Mouse (Mus musculus) forebrain, postnatal 0 days (tissue): ENCODE measurements around the gene Rims1. TPM values are rescaled to one million over a fixed set of nuclear protein-coding genes. Genes with fewer than 3 reads are reported as not detected.
A peak's percentile ranks its signal among the peaks of the same experiment; 100 is the strongest.

Experiments
- ATAC-seq: fragments of 200-750 bp; cut with Nextera tagmentation; 2 replicates; pipeline ENCODE4 v1.8.0; 2017; ENCODE audit warnings: mild to moderate bottlenecking, moderate library complexity
- DNase-seq: peaks from one replicate; pipeline ENCODE4 v3.0.0-alpha.2; 2015
- H3K27ac ChIP-seq: fragments of 300-500 bp; sonication (generic); 2 replicates; pipeline ENCODE4 v1.5.1; 2014; ENCODE audit warnings: low read depth, mild to moderate bottlenecking, antibody characterized with exemption, low read length, moderate library complexity, mixed read lengths
- H3K27me3 ChIP-seq: fragments of 300-500 bp; sonication (generic); 2 replicates; pipeline ENCODE4 v1.6.1; 2014; ENCODE audit warnings: mild to moderate bottlenecking, low read length, mixed read lengths; ENCODE audit not compliant: insufficient read depth
- H3K36me3 ChIP-seq: fragments of 300-500 bp; sonication (generic); 2 replicates; pipeline ENCODE4 v1.6.1; 2014; ENCODE audit warnings: mild to moderate bottlenecking, moderate library complexity; ENCODE audit not compliant: insufficient read depth
- H3K4me1 ChIP-seq: fragments of 300-500 bp; sonication (generic); 2 replicates; pipeline ENCODE4 v1.6.1; 2014; ENCODE audit warnings: antibody characterized with exemption; ENCODE audit not compliant: insufficient read depth
- H3K4me2 ChIP-seq: fragments of 300-500 bp; sonication (generic); 2 replicates; pipeline ENCODE4 v1.6.1; 2014; ENCODE audit warnings: low read depth, mild to moderate bottlenecking, moderate library complexity
- H3K4me3 ChIP-seq: fragments of 300-500 bp; sonication (generic); 2 replicates; pipeline ENCODE4 v1.5.1; 2014; ENCODE audit warnings: low read depth, low read length, mixed read lengths
- H3K9ac ChIP-seq: fragments of 300-500 bp; sonication (generic); 2 replicates; pipeline ENCODE4 v1.6.1; 2014; ENCODE audit warnings: mild to moderate bottlenecking
- H3K9me3 ChIP-seq: fragments of 300-500 bp; sonication (generic); 2 replicates; pipeline ENCODE4 v1.6.1; 2016; ENCODE audit warnings: low read length
- CTCF ChIP-seq: sonication (generic); IDR thresholded peaks from 2 replicates; pipeline ENCODE4 v1.5.1; 2016; ENCODE audit warnings: antibody characterized with exemption, control low read depth, low read depth
- WGBS: fragments of 180-500 bp; shearing (Covaris S2); extraction: QIAGEN DNeasy Blood & Tissue Kit; methylation state at CpG from one replicate; pipeline ENCODE4 v1.1.7; 2014; 5-methylcytosine and 5-hydroxymethylcytosine counted together
- polyA plus RNA-seq: library from polyadenylated mRNA; unstranded; fragments of >200 nt; fragmentation: Nextera tagmentation; extraction: Ambion mirVana; gene quantifications from 2 replicates; pipeline ENCODE4 v1.2.1, GENCODE M21; 2015
- total RNA-seq: library from RNA; depleted of rRNA; stranded (reverse); fragments of >200 nt; gene quantifications from 2 replicates; pipeline ENCODE4 v1.2.3, GENCODE M21; 2014

The Rims1 gene
- total and polyA plus RNA-seq, 2 experiments from 2014 or later, result 18.6 to 57.1 TPM

DNA sequence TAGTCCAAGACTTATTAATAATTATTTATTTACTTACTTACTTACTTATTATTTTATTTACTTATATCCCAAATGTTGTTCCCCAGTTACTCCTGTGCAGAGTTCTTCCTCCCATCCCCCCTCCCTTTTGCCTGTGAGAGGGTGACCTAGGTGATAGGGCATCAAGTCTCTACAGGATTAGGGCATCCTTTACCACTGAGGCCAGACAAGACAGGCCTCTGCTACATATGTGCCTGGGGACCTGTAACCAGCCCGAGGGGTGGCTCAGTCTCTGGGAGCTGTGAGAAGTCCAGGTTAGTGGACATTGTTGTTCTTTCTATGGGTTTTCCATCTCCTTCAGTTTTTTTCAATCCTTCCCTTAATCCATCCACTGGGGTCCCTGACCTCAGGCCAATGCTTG lies 156.4 kb downstream of the Rims1 start:
- no peak overlapping the region for H3K27ac ChIP-seq
- H3K27me3 ChIP-seq, result no peaks in the 10 kb centered on the region
- no peaks in the 10 kb centered on the region for H3K4me1 ChIP-seq
- DNase-seq, result no peak
- 80% methylated on average over 1 of the region's 1 CpGs for WGBS
- H3K9ac ChIP-seq, result no peak overlapping the region
- H3K9me3 ChIP-seq, result no peaks in the 10 kb centered on the region
- TF ChIP-seq CTCF, result no peak
- H3K4me3 ChIP-seq, result no peak overlapping the region
- no peaks in the 10 kb centered on the region for H3K36me3 ChIP-seq
- no peak overlapping the region for H3K4me2 ChIP-seq
- ATAC-seq, result no peak

DNA sequence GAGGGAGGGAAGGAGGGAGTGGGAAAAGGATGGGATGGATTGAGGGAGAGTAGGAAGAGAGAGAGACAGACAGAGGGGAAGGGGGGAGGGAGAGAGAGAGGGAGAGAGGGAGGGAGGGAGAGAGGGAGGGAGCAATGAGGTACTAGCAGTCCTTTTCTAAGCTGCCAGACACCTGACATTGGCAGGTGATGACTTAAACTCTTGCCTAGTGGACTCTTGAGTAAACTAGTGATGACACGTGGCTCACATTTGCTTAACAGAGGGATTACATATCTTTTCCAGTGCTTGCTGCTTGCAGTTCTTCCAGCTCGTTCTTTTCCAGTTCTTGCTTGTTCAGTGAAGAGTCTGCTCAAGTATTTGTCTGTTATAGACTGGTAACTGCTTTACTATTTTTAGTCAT lies 160.5 kb downstream of the Rims1 start:
- Histone ChIP-seq H3K27me3 (no peaks in the 10 kb centered on the region), H3K4me3 (no peak overlapping the region), H3K9me3 (no peaks in the 10 kb centered on the region), H3K4me2 (no peak overlapping the region), H3K4me1 (no peaks in the 10 kb centered on the region), H3K27ac (no peak overlapping the region), H3K9ac (no peak overlapping the region), H3K36me3 (no peaks in the 10 kb centered on the region)
- DNase-seq (no peak), ATAC-seq (no peak)
- WGBS, result 53% methylated on average over 2 of the region's 2 CpGs
- TF ChIP-seq CTCF, result no peak

DNA sequence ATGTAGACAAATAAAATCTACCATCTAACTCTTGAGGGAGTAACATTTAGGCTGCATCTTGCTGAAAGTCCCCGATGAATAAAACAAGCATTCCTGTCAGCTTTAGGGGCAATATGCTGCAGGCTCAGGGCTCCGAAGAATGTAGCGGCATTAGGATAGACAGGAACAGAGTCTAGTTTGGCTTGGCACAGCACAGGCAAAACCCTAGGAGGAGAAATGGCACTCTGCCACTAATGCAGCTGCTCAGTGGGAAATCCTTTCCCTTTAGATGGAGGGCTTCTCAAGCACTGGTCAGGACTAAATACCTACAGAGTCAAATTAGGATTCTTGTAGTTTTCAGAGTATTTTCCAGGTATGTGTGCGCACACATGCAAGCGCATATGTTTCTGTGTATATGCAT lies 165.2 kb downstream of the Rims1 start:
- no peaks in the 10 kb centered on the region for H3K27me3 ChIP-seq
- no peak overlapping the region for H3K27ac ChIP-seq
- H3K9ac ChIP-seq, result no peak overlapping the region
- no peaks in the 10 kb centered on the region for H3K4me1 ChIP-seq
- ATAC-seq, result no peak
- 59% methylated on average over 5 of the region's 5 CpGs for WGBS
- H3K9me3 ChIP-seq, result no peaks in the 10 kb centered on the region
- no peaks in the 10 kb centered on the region for H3K36me3 ChIP-seq
- DNase-seq, result peak; percentile 45
- no peak for TF ChIP-seq CTCF
- H3K4me3 ChIP-seq, result no peak overlapping the region
- H3K4me2 ChIP-seq, result no peak overlapping the region

- H3K27me3 ChIP-seq, result no peaks in the 10 kb centered on the region
- no peak for ATAC-seq
- H3K9ac ChIP-seq, result no peak overlapping the region
- 85% methylated on average over 3 of the region's 3 CpGs for WGBS
- H3K4me1 ChIP-seq, result no peaks in the 10 kb centered on the region
- no peaks in the 10 kb centered on the region for H3K9me3 ChIP-seq
- no peak overlapping the region for H3K4me3 ChIP-seq
- TF ChIP-seq CTCF, result no peak
- no peak overlapping the region for H3K27ac ChIP-seq
- no peak for DNase-seq
- no peaks in the 10 kb centered on the region for H3K36me3 ChIP-seq
- H3K4me2 ChIP-seq, result no peak overlapping the region
These were observed 166.1 kb downstream of the Rims1 start for GRCm38 (mm10) chr1:22639702-22640101.

DNA sequence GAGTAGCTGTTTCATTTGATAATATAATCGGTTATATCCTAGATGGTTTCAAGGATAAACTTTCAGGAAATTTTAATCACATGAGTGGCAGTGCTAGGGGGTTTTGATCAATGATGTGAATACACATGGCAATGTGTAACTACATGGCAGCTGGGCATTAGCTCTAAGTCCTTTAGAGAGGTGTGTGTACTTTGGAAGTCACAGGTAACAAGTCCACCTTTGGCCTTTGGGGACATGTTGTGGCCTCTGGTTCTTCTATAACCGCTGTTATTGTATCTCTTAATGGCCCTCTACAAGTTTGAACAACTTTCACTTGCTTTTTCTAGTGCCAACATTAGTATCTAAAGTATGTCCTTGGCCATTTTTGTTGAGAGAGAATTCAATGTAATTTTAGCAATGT lies 171.9 kb downstream of the Rims1 start:
- no peak overlapping the region for H3K9ac ChIP-seq
- no peaks in the 10 kb centered on the region for H3K4me1 ChIP-seq
- H3K4me2 ChIP-seq, result no peak overlapping the region
- DNase-seq (no peak), ATAC-seq (no peak)
- no peaks in the 10 kb centered on the region for H3K36me3 ChIP-seq
- no peaks in the 10 kb centered on the region for H3K9me3 ChIP-seq
- H3K27ac ChIP-seq, result no peak overlapping the region
- no peak for TF ChIP-seq CTCF
- WGBS, result 93% methylated on average over 2 of the region's 2 CpGs
- H3K27me3 ChIP-seq, result no peaks in the 10 kb centered on the region
- no peak overlapping the region for H3K4me3 ChIP-seq

DNA sequence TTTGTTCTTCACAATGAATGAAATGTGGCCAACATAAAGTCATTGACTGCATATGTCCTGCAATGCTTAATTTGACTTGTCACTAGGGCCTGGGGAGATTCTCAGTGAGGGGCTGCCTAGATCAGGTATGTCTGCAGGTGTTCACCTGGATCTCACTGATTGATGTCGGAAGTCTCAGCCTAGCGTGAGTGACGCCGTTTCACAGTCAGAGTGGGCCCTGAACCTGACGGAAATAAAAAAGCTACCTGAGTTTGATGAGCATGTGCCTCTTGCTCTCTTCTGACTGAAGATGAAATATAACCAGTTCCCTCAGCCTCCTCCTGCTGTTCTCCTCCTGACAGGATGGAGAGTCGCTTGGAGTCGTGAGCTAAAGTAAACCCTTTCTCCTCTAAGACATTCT lies 173.2 kb downstream of the Rims1 start:
- WGBS, result 84% methylated on average over 7 of the region's 7 CpGs
- no peak for ATAC-seq
- no peak for DNase-seq
- H3K27ac ChIP-seq, result no peak overlapping the region
- H3K36me3 ChIP-seq, result no peaks in the 10 kb centered on the region
- no peaks in the 10 kb centered on the region for H3K27me3 ChIP-seq
- H3K9ac ChIP-seq, result no peak overlapping the region
- H3K4me2 ChIP-seq, result no peak overlapping the region
- H3K4me3 ChIP-seq, result no peak overlapping the region
- no peak for TF ChIP-seq CTCF
- no peaks in the 10 kb centered on the region for H3K4me1 ChIP-seq
- H3K9me3 ChIP-seq, result no peaks in the 10 kb centered on the region

DNA sequence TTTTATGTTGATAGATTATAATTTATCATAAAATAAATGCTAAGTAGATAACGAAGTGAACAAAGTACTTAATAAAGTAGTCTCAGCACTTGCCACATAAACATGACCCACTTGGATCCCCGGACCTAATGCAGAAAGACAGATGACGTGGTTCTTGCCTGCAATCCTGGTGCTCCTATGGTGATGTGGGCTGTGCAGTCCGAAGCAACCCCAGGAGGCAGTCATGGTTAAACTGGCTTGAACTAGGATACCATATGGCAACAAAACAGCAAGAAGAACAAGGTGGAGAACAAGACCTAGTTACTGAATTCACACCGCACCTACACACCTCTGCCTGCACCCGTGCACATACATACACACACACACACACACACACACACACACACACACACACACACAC lies 173.8 kb downstream of the Rims1 start:
- H3K9ac ChIP-seq, result no peak overlapping the region
- WGBS, result 86% methylated on average over 6 of the region's 6 CpGs

GRCm38 (mm10) chr1:22629011-22629410 lies 176.8 kb downstream of the Rims1 start:
- no peak overlapping the region for H3K27ac ChIP-seq
- H3K9ac ChIP-seq, result no peak overlapping the region
- DNase-seq, result no peak
- no peak for ATAC-seq
- H3K4me1 ChIP-seq, result no peaks in the 10 kb centered on the region
- 39% methylated on average over 8 of the region's 8 CpGs for WGBS
- no peak for TF ChIP-seq CTCF
- no peaks in the 10 kb centered on the region for H3K9me3 ChIP-seq
- no peaks in the 10 kb centered on the region for H3K27me3 ChIP-seq
- H3K36me3 ChIP-seq, result no peaks in the 10 kb centered on the region
- no peak overlapping the region for H3K4me2 ChIP-seq
- H3K4me3 ChIP-seq, result no peak overlapping the region

More for the DNA sequence above, 173.8 kb downstream of the Rims1 start:
- no peaks in the 10 kb centered on the region for H3K27me3 ChIP-seq
- H3K4me1 ChIP-seq, result no peaks in the 10 kb centered on the region
- H3K4me2 ChIP-seq, result no peak overlapping the region
- H3K36me3 ChIP-seq, result no peaks in the 10 kb centered on the region
- H3K9me3 ChIP-seq, result no peaks in the 10 kb centered on the region
- no peak overlapping the region for H3K4me3 ChIP-seq
- TF ChIP-seq CTCF, result no peak
- H3K27ac ChIP-seq, result no peak overlapping the region
- no peak for ATAC-seq
- DNase-seq, result no peak
